Mouse (Mus musculus): Measurements from ENCODE around the gene Gm21885. TPM values are rescaled to one million over a fixed set of nuclear protein-coding genes. Genes with fewer than 3 reads are reported as not detected.

Gm21885 gene
- polyA plus RNA-seq, 1 experiment from 2014 or later = not detected

DNA sequence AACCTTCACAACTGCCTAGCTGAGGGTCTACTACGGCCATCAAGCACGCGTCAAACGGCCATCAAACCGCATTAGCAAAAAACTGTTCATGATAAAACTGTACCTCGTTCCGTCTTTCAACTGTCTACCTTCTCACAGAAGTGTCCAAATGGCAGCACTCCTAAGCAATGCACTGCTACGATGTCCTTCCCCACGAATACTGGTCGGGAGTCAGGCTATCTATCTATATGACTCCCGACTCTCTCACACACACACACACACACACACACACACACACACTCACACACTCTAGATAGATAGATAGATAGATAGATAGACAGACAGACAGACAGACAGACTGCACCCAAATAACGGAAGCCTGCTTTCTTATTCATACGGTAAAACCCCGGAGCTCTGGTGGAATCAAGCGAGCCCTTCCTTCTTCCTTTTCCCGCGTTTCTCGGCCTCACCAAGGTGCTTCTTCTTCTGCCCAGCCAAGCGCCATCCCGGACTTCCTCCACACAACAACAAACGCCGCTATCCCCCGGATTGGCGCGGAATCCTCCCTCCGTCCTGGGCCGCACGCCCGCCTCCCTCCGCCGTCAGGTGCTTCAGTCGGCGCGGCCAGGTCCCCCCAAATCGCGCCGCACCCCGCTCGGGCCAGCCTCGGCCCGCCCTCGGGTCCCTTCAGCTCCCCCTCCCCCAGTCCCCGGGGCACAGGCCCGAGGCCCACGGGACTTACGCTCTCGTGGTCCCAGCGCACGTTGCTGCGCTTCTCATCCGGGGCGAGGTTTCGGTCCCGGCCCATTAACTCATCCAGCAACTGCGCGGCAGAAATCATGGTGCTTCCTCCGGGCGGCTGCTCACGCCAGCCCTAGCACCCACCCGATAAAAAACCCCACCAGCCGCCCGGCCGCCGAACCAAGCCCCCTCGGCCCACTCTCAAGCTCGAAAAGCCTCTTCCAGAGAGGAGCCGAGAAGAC lies 39.6 kb downstream of the Gm21885 start:
- ATAC-seq (ENCODE audit: low FRiP score) = peak; percentile 80
- Histone ChIP-seq H3K27ac (peak overlapping the region; percentile 99), H3K9me3 (ENCODE audit: control insufficient read depth, low read length) (no peaks in the 10 kb centered on the region), H3K27me3 (ENCODE audit: control insufficient read depth, insufficient read depth, low read length) (no peaks in the 10 kb centered on the region), H3K4me2 (replicated peaks) (peak overlapping the region; percentile 75), H3K4me3 (replicated peaks; ENCODE audit: low read length) (peak overlapping the region; percentile 96), H3K9ac (peak overlapping the region; percentile 98), H3K36me3 (replicated peaks; ENCODE audit: control insufficient read depth, insufficient read depth) (no peaks in the 10 kb centered on the region; the same call in 1 of the 2 replicates), H3K4me1 (replicated peaks; ENCODE audit: control insufficient read depth, insufficient read depth, low read length) (peaks cover 40% of the 10 kb centered on the region)
- DNase-seq (ENCODE audit: low spot score) = no peak
- under 1% methylated on average over 67 of the region's 67 CpGs for WGBS

- H3K4me3 ChIP-seq (replicated peaks; ENCODE audit: low read length) = peak within 1 kb of the TSS; percentile 96
- H3K4me1 ChIP-seq (replicated peaks; ENCODE audit: control insufficient read depth, insufficient read depth, low read length) = peaks cover 40% of the 10 kb centered on the region
- H3K27me3 ChIP-seq (ENCODE audit: control insufficient read depth, insufficient read depth, low read length) = no peaks in the 10 kb centered on the region
- peak within 1 kb of the TSS; percentile 75 for H3K4me2 ChIP-seq (replicated peaks)
- H3K9me3 ChIP-seq (ENCODE audit: control insufficient read depth, low read length) = no peaks in the 10 kb centered on the region
- peak within 1 kb of the TSS; percentile 98 for H3K9ac ChIP-seq
- ATAC-seq (ENCODE audit: low FRiP score) (peak; percentile 94), DNase-seq (ENCODE audit: low spot score) (peak; percentile 91)
- H3K36me3 ChIP-seq (replicated peaks; ENCODE audit: control insufficient read depth, insufficient read depth) = no peaks in the 10 kb centered on the region; the same call in 1 of the 2 replicates
- WGBS = under 1% methylated on average over 36 of the region's 36 CpGs
- H3K27ac ChIP-seq = peak within 1 kb of the TSS; percentile 99
Measured at GRCm38 (mm10) chr11:94321931-94322400, 40.3 kb downstream of the Gm21885 start, which contains the start of gene Luc7l3. Gene Luc7l3 (minus strand): TSS chr11:94321988.

- Histone ChIP-seq H3K4me3 (replicated peaks; ENCODE audit: low read length) (peak overlapping the region; percentile 96), H3K9me3 (ENCODE audit: control insufficient read depth, low read length) (no peaks in the 10 kb centered on the region), H3K27ac (peak overlapping the region; percentile 99), H3K4me1 (replicated peaks; ENCODE audit: control insufficient read depth, insufficient read depth, low read length) (peaks cover 35% of the 10 kb centered on the region), H3K36me3 (replicated peaks; ENCODE audit: control insufficient read depth, insufficient read depth) (no peaks in the 10 kb centered on the region; the same call in 1 of the 2 replicates), H3K27me3 (ENCODE audit: control insufficient read depth, insufficient read depth, low read length) (no peaks in the 10 kb centered on the region), H3K4me2 (replicated peaks) (peak overlapping the region; percentile 75), H3K9ac (peak overlapping the region; percentile 98)
- no peak for DNase-seq (ENCODE audit: low spot score)
- no peak for ATAC-seq (ENCODE audit: low FRiP score)
- WGBS = 51% methylated on average over 5 of the region's 5 CpGs
Measured at GRCm38 (mm10) chr11:94322636-94323035, 41.0 kb downstream of the Gm21885 start.

- WGBS = 77% methylated on average over 5 of the region's 5 CpGs
- DNase-seq (ENCODE audit: low spot score) (no peak), ATAC-seq (ENCODE audit: low FRiP score) (no peak)
- Histone ChIP-seq H3K9ac (no peak overlapping the region), H3K9me3 (ENCODE audit: control insufficient read depth, low read length) (no peaks in the 10 kb centered on the region), H3K27ac (0 out of 2 replicates have a peak overlapping the region, but pooled peaks have one; percentile 99), H3K4me3 (replicated peaks; ENCODE audit: low read length) (no peak overlapping the region), H3K4me2 (replicated peaks) (no peak overlapping the region), H3K4me1 (replicated peaks; ENCODE audit: control insufficient read depth, insufficient read depth, low read length) (peaks cover 31% of the 10 kb centered on the region), H3K27me3 (ENCODE audit: control insufficient read depth, insufficient read depth, low read length) (no peaks in the 10 kb centered on the region), H3K36me3 (replicated peaks; ENCODE audit: control insufficient read depth, insufficient read depth) (no peaks in the 10 kb centered on the region)
Measured at GRCm38 (mm10) chr11:94323271-94323925, 41.7 kb downstream of the Gm21885 start.

- Histone ChIP-seq H3K36me3 (replicated peaks; ENCODE audit: control insufficient read depth, insufficient read depth) (no peaks in the 10 kb centered on the region), H3K9me3 (ENCODE audit: control insufficient read depth, low read length) (no peaks in the 10 kb centered on the region), H3K4me1 (replicated peaks; ENCODE audit: control insufficient read depth, insufficient read depth, low read length) (peaks cover 35% of the 10 kb centered on the region), H3K9ac (no peak overlapping the region), H3K4me3 (replicated peaks; ENCODE audit: low read length) (no peak overlapping the region), H3K27ac (no peak overlapping the region), H3K4me2 (replicated peaks) (no peak overlapping the region), H3K27me3 (ENCODE audit: control insufficient read depth, insufficient read depth, low read length) (no peaks in the 10 kb centered on the region)
- DNase-seq (ENCODE audit: low spot score) = no peak
- 92% methylated on average over 5 of the region's 5 CpGs for whole genome bisulfite sequencing
- no peak for ATAC-seq (ENCODE audit: low FRiP score)
Measured at GRCm38 (mm10) chr11:94324618-94325017, 42.9 kb downstream of the Gm21885 start.

DNA sequence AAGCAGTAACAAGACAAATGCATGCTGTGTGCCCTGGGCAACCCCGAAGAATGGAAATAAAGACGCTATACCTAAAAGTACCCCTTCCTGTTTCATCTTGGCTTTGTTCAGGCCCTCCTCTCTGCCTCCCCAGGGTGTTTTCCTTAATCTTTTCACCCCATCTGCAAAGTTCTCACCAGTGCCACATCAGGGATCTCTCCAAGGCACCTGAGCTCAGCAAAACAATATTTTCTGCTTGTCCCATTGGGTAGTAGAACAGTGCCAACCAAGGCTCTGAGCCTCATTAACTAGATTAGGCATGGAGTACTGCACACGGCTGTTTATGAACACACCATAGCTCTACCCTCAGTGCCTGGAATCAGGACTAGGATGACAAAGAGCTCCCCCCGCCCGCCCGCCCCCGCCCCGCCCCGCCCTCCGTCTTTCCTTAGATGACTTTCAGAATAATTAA lies 45.3 kb downstream of the Gm21885 start:
- 2% methylated on average over 10 of the region's 10 CpGs for WGBS
- peak overlapping the region; percentile 96 for H3K9ac ChIP-seq
- H3K4me2 ChIP-seq (replicated peaks) = peak overlapping the region; percentile 81
- H3K27me3 ChIP-seq (ENCODE audit: control insufficient read depth, insufficient read depth, low read length) = no peaks in the 10 kb centered on the region
- peak overlapping the region; percentile 99 for H3K27ac ChIP-seq
- DNase-seq (ENCODE audit: low spot score) (peak; percentile 58), ATAC-seq (ENCODE audit: low FRiP score) (peak; percentile 79)
- H3K4me3 ChIP-seq (replicated peaks; ENCODE audit: low read length) = peak overlapping the region; percentile 56
- H3K9me3 ChIP-seq (ENCODE audit: control insufficient read depth, low read length) = no peaks in the 10 kb centered on the region
- H3K36me3 ChIP-seq (replicated peaks; ENCODE audit: control insufficient read depth, insufficient read depth) = no peaks in the 10 kb centered on the region; the same call in 1 of the 2 replicates
- peaks cover 40% of the 10 kb centered on the region for H3K4me1 ChIP-seq (replicated peaks; ENCODE audit: control insufficient read depth, insufficient read depth, low read length)

DNA sequence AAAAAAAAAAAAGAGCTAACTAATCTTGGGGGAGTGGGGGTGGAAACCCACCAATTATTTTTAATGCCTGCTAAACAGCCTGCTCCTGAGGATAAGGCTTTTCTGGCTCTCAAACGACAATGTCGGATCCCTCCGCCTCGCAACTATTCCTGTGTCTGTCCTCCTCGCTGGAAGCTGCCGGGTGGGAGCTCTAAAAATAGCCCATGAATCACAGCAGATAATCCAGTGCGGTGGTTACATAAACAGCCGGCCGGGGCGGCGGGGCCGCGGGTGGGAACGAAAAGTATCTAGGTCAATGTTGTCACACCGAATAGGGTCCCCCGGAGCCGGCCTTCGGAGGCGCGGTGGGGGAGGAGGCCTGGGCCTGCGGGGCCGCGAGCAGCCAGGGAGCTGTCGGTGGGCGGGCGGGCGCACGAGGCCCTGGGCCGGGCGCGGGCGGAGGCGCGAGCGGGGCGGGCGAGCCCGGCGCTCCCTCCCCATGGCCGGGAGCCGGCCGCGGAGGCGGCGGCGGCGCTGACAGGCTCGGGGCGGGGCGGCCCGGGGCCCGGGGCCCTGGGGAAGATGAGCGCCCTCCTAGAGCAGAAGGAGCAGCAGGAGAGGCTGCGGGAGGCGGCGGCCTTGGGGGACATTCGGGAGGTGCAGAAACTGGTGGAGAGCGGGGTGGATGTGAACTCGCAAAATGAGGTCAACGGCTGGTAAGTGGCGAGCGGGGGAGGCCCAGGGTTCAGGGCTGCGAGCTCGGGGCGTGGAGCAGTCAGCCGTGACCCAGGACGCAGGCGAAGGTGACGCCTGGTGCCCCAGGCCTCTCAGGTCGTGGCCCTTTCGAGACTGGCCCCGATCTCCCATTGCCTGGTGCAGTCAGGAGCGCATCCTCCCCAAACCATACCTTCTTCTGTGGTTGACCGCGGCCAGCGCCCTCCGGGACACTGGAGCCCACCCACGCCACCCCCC lies 46.3 kb downstream of the Gm21885 start, which contains the start of gene Ankrd40:
Gene Ankrd40 (plus strand): TSS at position 309 of the 951 bp plus-strand sequence.
- no peaks in the 10 kb centered on the region; the same call in 1 of the 2 replicates for H3K36me3 ChIP-seq (replicated peaks; ENCODE audit: control insufficient read depth, insufficient read depth)
- no peaks in the 10 kb centered on the region for H3K27me3 ChIP-seq (ENCODE audit: control insufficient read depth, insufficient read depth, low read length)
- H3K4me3 ChIP-seq (replicated peaks; ENCODE audit: low read length) = peak within 1 kb of the TSS; percentile 56
- WGBS = under 1% methylated on average over 70 of the region's 78 CpGs
- DNase-seq (ENCODE audit: low spot score) = peak; percentile 93
- H3K9ac ChIP-seq = peak within 1 kb of the TSS; percentile 96
- peaks cover 35% of the 10 kb centered on the region for H3K4me1 ChIP-seq (replicated peaks; ENCODE audit: control insufficient read depth, insufficient read depth, low read length)
- ATAC-seq (ENCODE audit: low FRiP score) = peak; percentile 86
- H3K9me3 ChIP-seq (ENCODE audit: control insufficient read depth, low read length) = no peaks in the 10 kb centered on the region
- H3K27ac ChIP-seq = peak within 1 kb of the TSS; percentile 99
- peak within 1 kb of the TSS; percentile 81 for H3K4me2 ChIP-seq (replicated peaks)

DNA sequence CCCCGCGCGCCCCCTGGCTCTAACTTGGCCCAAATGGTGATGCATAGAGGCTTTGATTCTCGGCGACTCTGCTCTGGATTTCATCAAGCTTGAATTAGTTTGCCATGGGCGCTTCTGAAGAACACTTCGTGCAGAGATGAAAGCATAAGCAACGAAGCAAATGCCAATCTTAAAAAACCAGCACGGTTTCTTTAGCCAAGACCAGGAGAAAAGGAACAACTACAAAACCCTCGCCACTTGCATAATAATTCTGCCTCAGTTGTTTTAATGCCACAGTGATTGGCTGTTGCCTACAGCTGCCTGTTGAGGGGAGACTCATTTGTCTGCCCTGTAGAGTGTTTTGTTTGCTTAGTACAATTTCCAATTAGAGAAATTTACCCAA lies 47.0 kb downstream of the Gm21885 start:
- no peak for ATAC-seq (ENCODE audit: low FRiP score)

More for the DNA sequence above, 47.0 kb downstream of the Gm21885 start:
- peak overlapping the region; percentile 81 for H3K4me2 ChIP-seq (replicated peaks)
- H3K27ac ChIP-seq = peak overlapping the region; percentile 99
- H3K9ac ChIP-seq = peak overlapping the region; percentile 96
- no peaks in the 10 kb centered on the region for H3K9me3 ChIP-seq (ENCODE audit: control insufficient read depth, low read length)
- H3K27me3 ChIP-seq (ENCODE audit: control insufficient read depth, insufficient read depth, low read length) = no peaks in the 10 kb centered on the region
- DNase-seq (ENCODE audit: low spot score) = no peak
- WGBS = 2% methylated on average over 10 of the region's 10 CpGs
- peak overlapping the region; percentile 56 for H3K4me3 ChIP-seq (replicated peaks; ENCODE audit: low read length)
- H3K36me3 ChIP-seq (replicated peaks; ENCODE audit: control insufficient read depth, insufficient read depth) = peaks cover 2% of the 10 kb centered on the region
- H3K4me1 ChIP-seq (replicated peaks; ENCODE audit: control insufficient read depth, insufficient read depth, low read length) = peaks cover 35% of the 10 kb centered on the region
